Mouse (Mus musculus) B cell, adult 67 days (primary cell): Measurements from ENCODE around the gene Sarnp. TPM values are rescaled to one million over a fixed set of nuclear protein-coding genes. Genes with fewer than 3 reads are reported as not detected.

ENCODE experiments used
- total RNA-seq, 2 experiments: library from RNA; stranded (reverse); gene quantifications; 4 replicates each; pipeline ENCODE4 v1.2.4; 2023

The Sarnp gene
- total RNA-seq, result 10 to 100 TPM; 55.1 to 57.0 TPM

DNA sequence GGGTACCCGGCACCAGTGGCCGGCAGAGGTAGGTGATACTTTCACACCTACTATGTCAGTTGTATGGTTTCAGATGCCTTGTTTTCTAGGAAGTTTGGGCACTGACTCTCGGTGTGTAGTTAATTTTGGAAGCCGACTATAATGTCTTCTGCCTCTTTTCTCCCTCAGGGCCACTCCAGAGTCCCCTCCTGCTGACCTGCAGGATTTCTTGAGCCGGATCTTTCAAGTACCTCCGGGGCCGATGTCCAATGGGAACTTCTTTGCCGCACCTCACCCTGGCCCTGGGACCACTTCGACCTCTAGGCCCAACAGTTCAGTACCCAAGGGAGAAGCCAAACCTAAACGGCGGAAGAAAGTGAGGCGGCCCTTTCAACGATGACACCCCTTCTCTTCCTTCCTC, at the start of gene Sarnp:
Gene Sarnp, plus strand, starts transcription at position 301 of the 400 bp plus-strand sequence.

GRCm38 (mm10) chr10:128790398-128791124, 26.6 kb upstream of the Sarnp start, which contains the start of gene Mmp19:
Mmp19 (plus strand) TSS chr10:128790910.

GRCm38 (mm10) chr10:128803771-128804270, 13.3 kb upstream of the Sarnp start, which contains the start of gene Dnajc14:
Dnajc14 (plus strand) TSS chr10:128804062.

GRCm38 (mm10) chr10:128804271-128805091, 12.7 kb upstream of the Sarnp start, which contains the start of gene Tmem198b:
Tmem198b (minus strand) TSS chr10:128804370.

DNA sequence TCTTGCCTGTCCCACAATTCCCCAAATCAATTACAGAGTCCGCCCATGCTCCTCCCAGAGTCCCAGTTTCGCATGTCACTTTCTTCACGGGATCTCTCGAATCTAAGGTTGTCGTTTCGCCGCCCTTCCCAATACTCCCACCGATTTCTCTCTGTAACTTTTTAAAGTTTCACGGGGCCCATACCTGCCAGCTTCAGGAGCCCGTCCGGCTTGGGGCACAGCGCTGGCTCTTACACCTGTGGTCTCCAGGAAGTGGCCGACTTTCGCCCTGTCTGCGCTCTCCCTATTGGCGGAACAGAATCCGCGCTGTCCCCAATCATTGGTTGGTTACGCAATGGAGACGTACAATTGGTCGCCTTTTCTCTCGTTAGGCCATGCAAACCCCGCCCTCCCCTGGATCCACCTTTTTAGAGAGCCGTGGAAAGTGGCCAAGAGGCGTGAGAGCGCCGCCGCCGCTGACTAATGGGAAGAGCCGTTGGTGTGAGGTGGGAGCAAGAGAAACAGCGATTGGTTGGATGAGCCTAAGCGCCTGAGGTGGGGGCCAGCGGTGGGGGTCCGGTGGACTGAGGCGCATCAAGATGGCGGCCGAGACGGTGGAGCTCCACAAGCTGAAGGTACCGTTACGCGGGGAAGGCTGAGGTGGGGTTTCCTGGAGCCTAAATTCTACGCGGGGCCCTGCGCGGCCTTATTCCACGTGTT, 4.4 kb downstream of the Sarnp start, which contains the start of gene Ormdl2:
Gene Ormdl2, minus strand, starts transcription at position 288 of the 699 bp plus-strand sequence.

DNA sequence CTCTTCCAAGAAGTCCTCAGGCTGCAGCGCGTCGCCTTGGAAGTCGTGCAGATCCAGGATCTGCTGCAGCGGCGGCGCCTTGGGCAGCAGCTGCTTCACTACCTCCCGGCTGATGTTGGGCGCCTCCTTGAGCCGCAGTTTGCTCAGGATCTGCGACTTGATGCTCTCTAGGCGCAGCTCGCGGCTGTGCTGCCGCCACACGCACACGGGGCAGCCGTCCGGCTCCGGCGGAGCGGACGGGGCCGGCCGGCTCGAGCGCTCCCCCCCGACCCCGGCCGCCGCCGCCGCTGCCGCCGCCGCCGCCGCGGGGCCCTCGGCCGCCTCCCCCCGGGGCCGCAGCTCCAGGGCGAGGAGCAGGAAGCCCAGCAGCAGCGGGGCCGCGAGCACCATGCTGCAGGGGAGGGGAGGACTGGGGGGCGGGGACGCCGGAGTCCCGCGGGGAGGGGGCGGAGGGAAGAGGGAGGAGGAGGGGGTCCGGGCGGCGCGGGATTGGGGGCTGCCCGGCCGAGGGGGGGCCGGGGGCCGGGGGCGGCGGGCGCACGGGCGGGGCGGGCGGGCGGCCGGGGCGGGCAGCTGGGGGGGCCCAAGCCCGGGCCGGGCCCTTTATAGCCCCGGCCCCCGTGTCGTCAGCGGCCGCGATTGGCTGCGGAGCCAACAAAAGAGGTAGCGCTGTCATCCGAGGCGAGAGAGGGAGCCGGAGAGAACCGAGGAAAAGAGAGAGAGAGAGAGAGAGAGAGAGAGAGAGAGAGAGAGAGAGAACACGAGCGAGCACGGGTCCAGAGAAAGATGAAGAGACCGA, 74.4 kb downstream of the Sarnp start, which contains the start of gene Gdf11:
Gene Gdf11, minus strand, starts transcription at position 423 of the 799 bp plus-strand sequence.

DNA sequence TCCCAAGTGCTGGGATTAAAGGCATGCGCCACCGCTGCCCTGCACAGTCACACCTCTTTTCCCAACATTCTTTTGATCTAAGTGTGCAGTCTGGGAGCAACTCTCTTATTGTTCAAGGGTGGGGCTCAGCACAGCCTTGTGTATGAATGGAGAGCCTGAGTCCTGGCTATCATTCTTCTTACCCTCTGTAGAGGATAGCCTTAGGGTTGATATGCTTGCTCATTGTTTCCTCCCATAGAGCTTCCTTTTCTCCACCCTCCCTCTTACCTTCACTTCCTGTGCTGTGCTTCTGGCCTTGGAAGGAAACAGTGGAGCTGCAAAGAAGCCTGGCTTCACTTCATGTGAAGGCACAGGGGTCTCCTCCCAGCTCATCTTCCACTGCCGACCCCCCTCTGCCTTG, 83.6 kb downstream of the Sarnp start, which contains the start of gene Cd63:
Gene Cd63, plus strand, starts transcription at position 292 of the 400 bp plus-strand sequence.

GRCm38 (mm10) chr10:128922822-128923012, 105.6 kb downstream of the Sarnp start, which contains the start of gene Rdh5:
Rdh5 (minus strand) TSS chr10:128922888.

GRCm38 (mm10) chr10:128923935-128924334, 106.8 kb downstream of the Sarnp start, which contains the start of gene Bloc1s1:
Bloc1s1 (minus strand) TSS chr10:128924035.

Other genes with a start within 250 kb of the Sarnp start
- gene Erbb3, start 227.7 kb upstream of the Sarnp start, total RNA-seq, result 1 to 10 TPM; 1.2 to 1.3 TPM
- 1,000 to 10,000 TPM; 1,119 to 1,137 TPM for gene Rps26, start 190.6 kb upstream of the Sarnp start, total RNA-seq
- under 1 TPM in 1 of 2 experiments, not detected in 1; 0.32 TPM for gene Ikzf4, start 171.3 kb upstream of the Sarnp start, total RNA-seq
- 10 to 100 TPM in 1 of 2 experiments, 1 to 10 TPM in 1; 8.6 to 10.1 TPM for gene Suox, start 143.3 kb upstream of the Sarnp start, total RNA-seq
- gene Rab5b, start 121.1 kb upstream of the Sarnp start, total RNA-seq, result 10 to 100 TPM; 71.4 to 72.8 TPM
- gene Pmel, start 113.1 kb upstream of the Sarnp start, total RNA-seq, result 1 to 10 TPM in 1 of 2 experiments, under 1 TPM in 1; 0.87 to 1.2 TPM
- gene Cdk2, start 112.3 kb upstream of the Sarnp start, total RNA-seq, result 10 to 100 TPM; 56.7 to 61.7 TPM
- gene Dgka, start 72.5 kb upstream of the Sarnp start, total RNA-seq, result 100 to 1,000 TPM; 188 to 201 TPM
- gene Pym1, start 69.4 kb upstream of the Sarnp start, total RNA-seq, result 10 to 100 TPM; 46.2 to 59.0 TPM
- not detected for gene Mmp19, start 26.4 kb upstream of the Sarnp start, total RNA-seq
- 10 to 100 TPM; 70.8 to 83.4 TPM for gene Dnajc14, start 13.3 kb upstream of the Sarnp start, total RNA-seq
- 10 to 100 TPM; 18.4 to 18.7 TPM for gene Tmem198b, start 13.0 kb upstream of the Sarnp start, total RNA-seq
- gene Ormdl2, start 4.3 kb downstream of the Sarnp start, total RNA-seq, result 10 to 100 TPM; 21.2 to 25.7 TPM
- 10 to 100 TPM; 53.2 to 61.2 TPM for gene Gdf11, start 74.4 kb downstream of the Sarnp start, total RNA-seq
- 1 to 10 TPM; 1.2 to 1.7 TPM for gene Cd63, start 83.7 kb downstream of the Sarnp start, total RNA-seq
- gene Rdh5, start 105.6 kb downstream of the Sarnp start, total RNA-seq, result 1 to 10 TPM; 6.5 to 8.2 TPM
- gene Bloc1s1, start 106.7 kb downstream of the Sarnp start, total RNA-seq, result 10 to 100 TPM; 67.9 to 70.9 TPM
- gene Itga7, start 116.5 kb downstream of the Sarnp start, total RNA-seq, result under 1 TPM in 1 of 2 experiments, not detected in 1; 0.26 TPM
- not detected for gene Mettl7b, start 143.7 kb downstream of the Sarnp start, total RNA-seq
- not detected for gene Olfr9, start 172.1 kb downstream of the Sarnp start, total RNA-seq
- not detected for gene Olfr763, start 193.5 kb downstream of the Sarnp start, total RNA-seq
- gene Olfr764-ps1, start 222.6 kb downstream of the Sarnp start, total RNA-seq, result not detected
- not detected for gene Olfr765, start 232.7 kb downstream of the Sarnp start, total RNA-seq